Mouse (Mus musculus) limb, embryonic 11.5 days (tissue): ENCODE results near the gene Klhdc8a. TPM values are rescaled to one million over a fixed set of nuclear protein-coding genes. Genes with fewer than 3 reads are reported as not detected.

Experiments used
- ATAC-seq: fragments of 200-750 bp; cut with Nextera tagmentation; 2 replicates; pipeline ENCODE4 v1.8.0; 2017; ENCODE audit warnings: low read depth; ENCODE audit not compliant: insufficient number of reproducible peaks, low FRiP score, low TSS enrichment
- DNase-seq: peaks from one replicate; pipeline ENCODE4 v3.0.0-alpha.2; 2015; ENCODE audit warnings: low spot score
- H3K27ac ChIP-seq: fragments of 300-500 bp; sonication (generic); replicated peaks from 2 replicates; pipeline ENCODE4 v1.5.1; 2014; ENCODE audit warnings: low read depth, mild to moderate bottlenecking, low read length
- H3K27me3 ChIP-seq: fragments of 300-500 bp; sonication (generic); 2 replicates; pipeline ENCODE4 v1.6.1; 2014; ENCODE audit warnings: mild to moderate bottlenecking, low read length, mixed read lengths; ENCODE audit not compliant: control insufficient read depth, insufficient read depth
- H3K36me3 ChIP-seq: fragments of 300-500 bp; sonication (generic); 2 replicates; pipeline ENCODE4 v1.6.1; 2014; ENCODE audit warnings: mild to moderate bottlenecking, low read length, moderate library complexity, mixed read lengths; ENCODE audit not compliant: control insufficient read depth, insufficient read depth
- H3K4me1 ChIP-seq: fragments of 300-500 bp; sonication (generic); 2 replicates; pipeline ENCODE4 v1.6.1; 2014; ENCODE audit warnings: low read length, mixed read lengths; ENCODE audit not compliant: control insufficient read depth, insufficient read depth
- H3K4me2 ChIP-seq: fragments of 300-500 bp; sonication (generic); 2 replicates; pipeline ENCODE4 v1.6.1; 2014; ENCODE audit warnings: low read depth, mild to moderate bottlenecking, moderate library complexity; ENCODE audit not compliant: severe bottlenecking
- H3K4me3 ChIP-seq: fragments of 300-500 bp; sonication (generic); 2 replicates; pipeline ENCODE4 v1.5.1; 2014; ENCODE audit warnings: low read depth, low read length
- H3K9ac ChIP-seq: fragments of 300-500 bp; sonication (generic); 2 replicates; pipeline ENCODE4 v1.6.1; 2014; ENCODE audit warnings: mild to moderate bottlenecking, low read length
- H3K9me3 ChIP-seq: fragments of 300-500 bp; sonication (generic); 2 replicates; pipeline ENCODE4 v1.6.1; 2016; ENCODE audit warnings: low read length; ENCODE audit not compliant: control insufficient read depth
- WGBS: fragments of 180-500 bp; shearing (Covaris S2); extraction: QIAGEN DNeasy Blood & Tissue Kit; methylation state at CpG from one replicate; pipeline ENCODE4 v1.1.7; 2014; 5-methylcytosine and 5-hydroxymethylcytosine counted together
- polyA plus RNA-seq: library from polyadenylated mRNA; unstranded; fragments of >200 nt; fragmentation: Nextera tagmentation; extraction: Ambion mirVana; gene quantifications from 2 replicates; pipeline ENCODE4 v1.2.1, GENCODE M21; 2014

Gene Klhdc8a
- polyA plus RNA-seq, 1 experiment from 2014 or later, result not detected

- no peak overlapping the region for H3K27ac ChIP-seq
- no peak overlapping the region for H3K9ac ChIP-seq
- H3K4me2 ChIP-seq, result no peak overlapping the region
- H3K36me3 ChIP-seq, result no peaks in the 10 kb centered on the region
- H3K4me3 ChIP-seq, result no peak overlapping the region
- peaks cover 22% of the 10 kb centered on the region for H3K4me1 ChIP-seq
- no peak for ATAC-seq
- peaks cover 5% of the 10 kb centered on the region; the same call in 1 of the 2 replicates for H3K27me3 ChIP-seq
- peak; percentile 54 for DNase-seq
- H3K9me3 ChIP-seq, result no peaks in the 10 kb centered on the region
- WGBS, result 34% methylated on average over 21 of the region's 21 CpGs
These were observed 5.9 kb upstream of the Klhdc8a start for GRCm38 (mm10) chr1:132292318-132293129.

GRCm38 (mm10) chr1:132295506-132295905, 2.9 kb upstream of the Klhdc8a start:
- no peak overlapping the region for H3K4me2 ChIP-seq
- ATAC-seq (no peak), DNase-seq (no peak)
- H3K27me3 ChIP-seq, result peaks cover 29% of the 10 kb centered on the region
- H3K9ac ChIP-seq, result no peak overlapping the region
- H3K4me1 ChIP-seq, result peaks cover 31% of the 10 kb centered on the region
- 79% methylated on average over 7 of the region's 7 CpGs for WGBS
- no peak overlapping the region for H3K4me3 ChIP-seq
- no peaks in the 10 kb centered on the region for H3K36me3 ChIP-seq
- no peaks in the 10 kb centered on the region for H3K9me3 ChIP-seq
- H3K27ac ChIP-seq, result no peak overlapping the region

GRCm38 (mm10) chr1:132296051-132296450, 2.4 kb upstream of the Klhdc8a start:
- Histone ChIP-seq H3K9ac (no peak overlapping the region; the same call in 1 of the 2 replicates), H3K4me2 (no peak overlapping the region), H3K4me3 (no peak overlapping the region), H3K27me3 (peaks cover 29% of the 10 kb centered on the region), H3K9me3 (no peaks in the 10 kb centered on the region), H3K27ac (no peak overlapping the region), H3K4me1 (peaks cover 30% of the 10 kb centered on the region), H3K36me3 (no peaks in the 10 kb centered on the region)
- WGBS, result 62% methylated on average over 3 of the region's 3 CpGs
- ATAC-seq (no peak), DNase-seq (no peak)

- no peaks in the 10 kb centered on the region for H3K9me3 ChIP-seq
- ATAC-seq, result peak; percentile 49; the same call in 1 of the 2 replicates
- peak overlapping the region; percentile 55 for H3K4me3 ChIP-seq
- peak overlapping the region; percentile 99 for H3K4me2 ChIP-seq
- H3K27ac ChIP-seq, result no peak overlapping the region
- H3K36me3 ChIP-seq, result no peaks in the 10 kb centered on the region
- no peak for DNase-seq
- WGBS, result 3% methylated on average over 61 of the region's 71 CpGs
- peak overlapping the region; percentile 55 for H3K9ac ChIP-seq
- H3K4me1 ChIP-seq, result peaks cover 9% of the 10 kb centered on the region
- peaks cover 29% of the 10 kb centered on the region for H3K27me3 ChIP-seq
These were observed 507 bp downstream of the Klhdc8a start for GRCm38 (mm10) chr1:132298801-132299464.

- peaks cover 29% of the 10 kb centered on the region for H3K27me3 ChIP-seq
- H3K27ac ChIP-seq, result no peak overlapping the region
- no peak overlapping the region for H3K9ac ChIP-seq
- no peak overlapping the region for H3K4me2 ChIP-seq
- peaks cover 9% of the 10 kb centered on the region for H3K4me1 ChIP-seq
- 78% methylated on average over 5 of the region's 5 CpGs for WGBS
- DNase-seq (no peak), ATAC-seq (no peak)
- no peaks in the 10 kb centered on the region for H3K9me3 ChIP-seq
- H3K36me3 ChIP-seq, result no peaks in the 10 kb centered on the region
- no peak overlapping the region for H3K4me3 ChIP-seq
These were observed 1.3 kb downstream of the Klhdc8a start for GRCm38 (mm10) chr1:132299744-132300143.

- H3K4me1 ChIP-seq, result peaks cover 9% of the 10 kb centered on the region
These were observed 2.8 kb downstream of the Klhdc8a start for GRCm38 (mm10) chr1:132301242-132301641.

GRCm38 (mm10) chr1:132302341-132302866, 4.0 kb downstream of the Klhdc8a start:
- no peaks in the 10 kb centered on the region for H3K36me3 ChIP-seq
- WGBS, result 81% methylated on average over 9 of the region's 9 CpGs

More at GRCm38 (mm10) chr1:132301242-132301641, 2.8 kb downstream of the Klhdc8a start:
- Histone ChIP-seq H3K27ac (no peak overlapping the region), H3K27me3 (peaks cover 29% of the 10 kb centered on the region), H3K9me3 (no peaks in the 10 kb centered on the region), H3K36me3 (no peaks in the 10 kb centered on the region), H3K4me2 (no peak overlapping the region), H3K4me3 (no peak overlapping the region), H3K9ac (no peak overlapping the region)
- no peak for DNase-seq
- WGBS, result 88% methylated on average over 5 of the region's 5 CpGs
- no peak for ATAC-seq

GRCm38 (mm10) chr1:132304618-132305214, 6.3 kb downstream of the Klhdc8a start:
- peaks cover 5% of the 10 kb centered on the region; the same call in 1 of the 2 replicates for H3K4me1 ChIP-seq
- no peak for ATAC-seq
- WGBS, result 7% methylated on average over 9 of the region's 9 CpGs

More at GRCm38 (mm10) chr1:132302341-132302866, 4.0 kb downstream of the Klhdc8a start:
- ATAC-seq (no peak), DNase-seq (no peak)
- H3K9ac ChIP-seq, result no peak overlapping the region
- H3K27ac ChIP-seq, result no peak overlapping the region
- no peak overlapping the region for H3K4me2 ChIP-seq
- peaks cover 24% of the 10 kb centered on the region for H3K27me3 ChIP-seq
- no peaks in the 10 kb centered on the region for H3K9me3 ChIP-seq
- no peak overlapping the region for H3K4me3 ChIP-seq
- peaks cover 9% of the 10 kb centered on the region for H3K4me1 ChIP-seq

More at GRCm38 (mm10) chr1:132304618-132305214, 6.3 kb downstream of the Klhdc8a start:
- H3K27me3 ChIP-seq, result peaks cover 3% of the 10 kb centered on the region
- H3K4me3 ChIP-seq, result no peak overlapping the region
- H3K9me3 ChIP-seq, result no peaks in the 10 kb centered on the region
- no peaks in the 10 kb centered on the region for H3K36me3 ChIP-seq
- DNase-seq, result no peak
- H3K27ac ChIP-seq, result no peak overlapping the region
- H3K9ac ChIP-seq, result no peak overlapping the region
- no peak overlapping the region for H3K4me2 ChIP-seq
